Mouse (Mus musculus): ENCODE data around the gene Rhbg.

DNA sequence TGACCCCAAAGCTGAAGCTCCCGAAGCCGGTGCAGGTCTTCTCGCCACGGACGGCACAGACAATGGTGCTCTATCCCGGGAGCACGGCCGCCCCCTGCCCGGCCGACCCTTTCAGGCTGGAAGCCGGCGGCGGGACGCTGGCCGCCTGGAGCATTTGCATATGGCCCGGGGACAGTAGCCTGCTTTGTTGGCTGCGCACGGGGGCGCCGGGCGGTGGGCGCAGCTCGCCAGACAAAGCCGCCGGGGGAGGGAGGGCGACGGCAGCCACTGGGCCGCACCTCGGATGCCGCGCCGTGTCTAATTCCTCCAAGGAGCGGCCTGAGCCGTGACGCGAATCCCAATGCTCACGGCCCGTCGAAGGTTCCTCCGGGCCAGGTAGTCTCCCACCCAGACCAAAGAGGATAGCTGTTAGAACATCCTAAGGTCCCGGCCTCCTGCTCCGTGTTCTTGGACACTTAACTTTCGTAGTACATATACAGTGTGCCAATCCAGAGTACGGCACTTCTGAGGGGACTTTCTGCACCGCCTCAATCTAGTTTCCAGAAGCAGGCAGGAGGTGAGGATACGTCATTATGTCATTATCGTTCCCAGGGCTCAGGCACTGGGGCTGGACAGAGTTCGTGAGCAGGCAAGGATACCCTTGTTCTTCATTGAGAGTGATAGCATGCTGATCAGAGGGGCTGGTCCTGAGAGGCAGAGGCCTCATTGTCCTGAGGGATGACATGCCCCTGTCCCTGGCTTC lies 13.3 kb downstream of the Rhbg start:
- TF ChIP-seq CTCF (conservative IDR thresholded peaks at IDR 0.05; ENCODE audit: insufficient read depth, insufficient read length, low read depth, low read length) = no peak
- TF ChIP-seq POLR2A (IDR thresholded peaks at IDR 0.05; ENCODE audit: low read depth, low read length) = no peak
